In genomic region chr2:58157466-58157865, GRCm38 (mm10) we compare ENCODE assay signal across 26 mouse cellular contexts. TPM values are rescaled to one million over a fixed set of nuclear protein-coding genes. Genes with fewer than 3 reads are reported as not detected.
A peak's percentile ranks its signal among the peaks of the same experiment; 100 is the strongest.
DNase-seq lines count a peak whose midpoint lies in the region; ATAC-seq and TF ChIP-seq lines count a peak whose summit lies in the region.
"Had no signal": no experiment of that assay in that cellular context is flagged by ENCODE, and none has a peak within 500 bp of the region (broad histone marks: within the 10 kb centered on the region; RNA-seq: fewer than 3 reads in every experiment).

No protein-coding gene starts in this region.

- H3K36me3 ChIP-seq in heart, postnatal 0 days (replicated peaks; ENCODE audit: control insufficient read depth, insufficient read depth, low read length) = no peaks in the 10 kb centered on the region
- peaks cover 1% of the 10 kb centered on the region; the same call in 1 of the 2 replicates for H3K36me3 ChIP-seq in spleen, adult 2 months (ENCODE audit: control insufficient read depth, insufficient read depth, low read length)
- H3K36me3 ChIP-seq in liver, postnatal 0 days (replicated peaks; ENCODE audit: insufficient read depth, low read length) = no peaks in the 10 kb centered on the region; the same call in 1 of the 2 replicates
- H3K36me3 ChIP-seq: embryonic facial prominence, embryonic 13.5 days; forebrain, embryonic 10.5 days; G1E; heart, embryonic 13.5 days; intestine, embryonic 15.5 days; limb, embryonic 10.5 days; limb, embryonic 15.5 days; midbrain, embryonic 13.5 days had no signal

- WGBS in heart, postnatal 0 days = 87% methylated on average over 5 of the region's 5 CpGs
- 18% methylated on average over 5 of the region's 5 CpGs for WGBS in spleen, adult 2 months
- 67% methylated on average over 5 of the region's 5 CpGs for WGBS in liver, postnatal 0 days (ENCODE audit: insufficient replicate concordance)

- no peak overlapping the region for H3K4me3 ChIP-seq in heart, postnatal 0 days (ENCODE audit: low read depth, low read length)
- peak overlapping the region; percentile 50 for H3K4me3 ChIP-seq in spleen, adult 2 months (ENCODE audit: extremely low read depth, insufficient read depth, insufficient read length)
- H3K4me3 ChIP-seq in liver, postnatal 0 days (ENCODE audit: low read depth, low read length) = peak overlapping the region; percentile 51
- H3K4me3 ChIP-seq: embryonic facial prominence, embryonic 13.5 days; forebrain, embryonic 10.5 days; heart, adult 2 months; heart, embryonic 13.5 days; intestine, embryonic 15.5 days; limb, embryonic 10.5 days; limb, embryonic 15.5 days; midbrain, embryonic 13.5 days had no signal

- H3K4me1 ChIP-seq in heart, postnatal 0 days (ENCODE audit: control insufficient read depth, insufficient read depth) = no peaks in the 10 kb centered on the region; the same call in 1 of the 2 replicates
- peaks cover 5% of the 10 kb centered on the region for H3K4me1 ChIP-seq in spleen, adult 2 months (ENCODE audit: control insufficient read depth, insufficient read depth, insufficient read length)
- peaks cover 2% of the 10 kb centered on the region; the same call in 1 of the 2 replicates for H3K4me1 ChIP-seq in liver, postnatal 0 days (ENCODE audit: insufficient read depth)
- H3K4me1 ChIP-seq: forebrain, embryonic 10.5 days; intestine, embryonic 15.5 days; midbrain, embryonic 13.5 days had no signal

- H3K9ac ChIP-seq in heart, postnatal 0 days (replicated peaks; ENCODE audit: low read depth, low read length) = no peak overlapping the region
- 0 out of 2 replicates have a peak overlapping the region, but pooled peaks have one; percentile 30 for H3K9ac ChIP-seq in liver, postnatal 0 days (replicated peaks)
- H3K9ac ChIP-seq: embryonic facial prominence, embryonic 13.5 days; heart, embryonic 13.5 days; intestine, embryonic 15.5 days; limb, embryonic 15.5 days; midbrain, embryonic 13.5 days had no signal

- no peak for TF ChIP-seq POLR2A in spleen, adult 2 months (IDR thresholded peaks at IDR 0.05; ENCODE audit: low read depth, low read length)

- intact Hi-C loops in heart, postnatal 36 days (cut with DNase I) = no loop called here

- TF ChIP-seq CTCF in heart, postnatal 0 days (IDR thresholded peaks at IDR 0.05; ENCODE audit: low read depth) = no peak
- TF ChIP-seq CTCF in spleen, adult 2 months (IDR thresholded peaks at IDR 0.05; ENCODE audit: extremely low read depth, insufficient read depth, insufficient read length, insufficient replicate concordance) = no peak
- no peak for TF ChIP-seq CTCF in liver, postnatal 0 days (IDR thresholded peaks at IDR 0.05; ENCODE audit: low read depth)

- DNase-seq in heart, postnatal 0 days (ENCODE audit: low spot score) = no peak
- DNase-seq in heart, postnatal 36 days = no peak
- DNase-seq in spleen, adult 2 months (ENCODE audit: low read depth in 1 of 2, low spot score in 2 of 2) = no peak
- no peak for DNase-seq in spleen, adult 12 weeks (ENCODE audit: low spot score)
- DNase-seq in liver, postnatal 0 days = no peak
- no peak for DNase-seq in cerebellum, adult 18-20 months
- no peak for DNase-seq in layer of hippocampus, postnatal 10 days (ENCODE audit: low spot score in 2 of 2)
- DNase-seq: adrenal gland, postnatal 14 days; cerebellum, adult 11-12 months; cerebellum, postnatal 10 days; heart, adult 2 months; heart, postnatal 14 days; kidney, postnatal 4 days; layer of hippocampus, postnatal 36 days had no signal

- peak overlapping the region; percentile 25; the same call in 1 of the 2 replicates for H3K4me2 ChIP-seq in heart, postnatal 0 days (ENCODE audit: low read depth, low read length)
- peak overlapping the region; percentile 68 for H3K4me2 ChIP-seq in liver, postnatal 0 days (ENCODE audit: low read depth, low read length)
- H3K4me2 ChIP-seq: embryonic facial prominence, embryonic 13.5 days; heart, embryonic 13.5 days; intestine, embryonic 15.5 days; limb, embryonic 15.5 days; midbrain, embryonic 13.5 days had no signal

- no peaks in the 10 kb centered on the region for H3K27me3 ChIP-seq in heart, postnatal 0 days (ENCODE audit: control insufficient read depth, insufficient read depth, low read length)
- H3K27me3 ChIP-seq in spleen, adult 2 months (ENCODE audit: control insufficient read depth, insufficient read depth, low read length) = no peaks in the 10 kb centered on the region
- H3K27me3 ChIP-seq in liver, postnatal 0 days (ENCODE audit: insufficient read depth, low read length) = no peaks in the 10 kb centered on the region
- H3K27me3 ChIP-seq: embryonic facial prominence, embryonic 13.5 days; heart, embryonic 13.5 days; intestine, embryonic 15.5 days; limb, embryonic 15.5 days; midbrain, embryonic 13.5 days had no signal

- TF ChIP-seq EP300 in heart, postnatal 0 days (IDR thresholded peaks at IDR 0.05; ENCODE audit: low read depth) = no peak
- no peak for TF ChIP-seq EP300 in liver, postnatal 0 days (IDR thresholded peaks at IDR 0.05; ENCODE audit: low read depth)

- no peaks in the 10 kb centered on the region for H3K9me3 ChIP-seq in heart, postnatal 0 days (replicated peaks; ENCODE audit: control insufficient read depth, low read length)
- no peaks in the 10 kb centered on the region for H3K9me3 ChIP-seq in liver, postnatal 0 days (ENCODE audit: low read length)
- H3K9me3 ChIP-seq: embryonic facial prominence, embryonic 13.5 days; forebrain, embryonic 10.5 days; heart, embryonic 13.5 days; intestine, embryonic 15.5 days; limb, embryonic 10.5 days; limb, embryonic 15.5 days; midbrain, embryonic 13.5 days had no signal

- ATAC-seq in heart, postnatal 0 days (ENCODE audit: insufficient read depth, low read depth) = no peak
- ATAC-seq in liver, postnatal 0 days = no peak
- ATAC-seq: forebrain, embryonic 16.5 days; hindbrain, postnatal 0 days; midbrain, embryonic 13.5 days had no signal

- H3K27ac ChIP-seq in heart, postnatal 0 days (ENCODE audit: low read depth) = peak overlapping the region; percentile 70; the same call in 1 of the 2 replicates
- H3K27ac ChIP-seq in spleen, adult 2 months (ENCODE audit: insufficient read depth, low read length) = peak overlapping the region; percentile 92
- peak overlapping the region; percentile 81 for H3K27ac ChIP-seq in liver, postnatal 0 days (ENCODE audit: low read depth)
- H3K27ac ChIP-seq: embryonic facial prominence, embryonic 13.5 days; forebrain, embryonic 10.5 days; heart, adult 2 months; heart, embryonic 13.5 days; hindbrain, postnatal 0 days; intestine, embryonic 15.5 days; kidney, postnatal 0 days; limb, embryonic 10.5 days; limb, embryonic 15.5 days; midbrain, embryonic 13.5 days; stomach, postnatal 0 days had no signal

RNA-seq across cellular contexts. Expression of gene Cytip, which starts 37.9 kb away (rescaled TPM):
- 2.4 TPM in 1 of 2 replicates, not detected in the other for total RNA-seq in heart, postnatal 0 days (2014; rRNA removed; ENCODE audit: low replicate concordance)
- polyA plus RNA-seq in heart, postnatal 0 days (2015; fragmentation: Nextera tagmentation; extraction: Ambion mirVana) = 0.27 and 0.49 TPM in 2 replicates
- 1 to 10 TPM; 1.2 to 1.4 TPM for total RNA-seq in heart, postnatal 36 days (2021)
- polyA plus RNA-seq in spleen, adult 2 months (2012; rRNA removed) = 152 and 254 TPM in 2 replicates
- polyA plus RNA-seq in liver, postnatal 0 days (2015; fragmentation: Nextera tagmentation; extraction: Ambion mirVana) = 6.8 and 7.5 TPM in 2 replicates
- total RNA-seq in layer of hippocampus, postnatal 10 days (2021) = under 1 TPM; 0.13 to 0.30 TPM
- total RNA-seq: hindbrain, postnatal 0 days had no signal
- polyA plus RNA-seq: G1E had no signal
